Mouse (Mus musculus): ENCODE results near the gene Padi3. TPM values are rescaled to one million over a fixed set of nuclear protein-coding genes. Genes with fewer than 3 reads are reported as not detected.

Gene Padi3
- total and polyA plus RNA-seq, 3 experiments, result 73.1 to 106 TPM; not detected in 1

- Histone ChIP-seq H3K79me2 (ENCODE audit: control insufficient read depth, insufficient read depth, low read length, poor library complexity) (no peaks in the 10 kb centered on the region), H3K27ac (ENCODE audit: control insufficient read depth, low read depth, low read length) (no peak overlapping the region), H3K4me3 (ENCODE audit: control insufficient read depth in 1 of 2, insufficient read depth in 1 of 2, low read depth in 2 of 2, low read length in 2 of 2) (no peak overlapping the region), H3K9ac (ENCODE audit: control insufficient read depth, low read depth, low read length, poor library complexity, severe bottlenecking) (no peak overlapping the region), H3K4me1 (ENCODE audit: control insufficient read depth in 1 of 2, insufficient read depth in 2 of 2, low read length in 2 of 2) (no peaks in the 10 kb centered on the region), H3K36me3 (ENCODE audit: control insufficient read depth in 1 of 2, insufficient read depth in 2 of 2, low read length in 2 of 2) (peaks cover 0 to 14% of the 10 kb centered on the region in 2 experiments; a peak in 2 of 4 replicates), H3K27me3 (ENCODE audit: control insufficient read depth in 1 of 2, insufficient read depth in 2 of 2, low read length in 2 of 2) (no peaks in the 10 kb centered on the region), H3K9me3 (replicated peaks; ENCODE audit: insufficient read depth, low read length) (no peaks in the 10 kb centered on the region)
- DNase-seq (ENCODE audit: low read depth, low spot score), result no peak
- TF ChIP-seq NRF1 (IDR thresholded peaks at IDR 0.05; ENCODE audit: insufficient read depth, low read depth, low read length, poor library complexity, severe bottlenecking) (no peak), ZNF384 (IDR thresholded peaks at IDR 0.05; ENCODE audit: low read depth, low read length) (no peak), BHLHE40 (IDR thresholded peaks at IDR 0.05; ENCODE audit: borderline replicate concordance, low read depth, low read length) (no peak), ZC3H11A (IDR thresholded peaks at IDR 0.05; ENCODE audit: low read depth, low read length) (no peak), USF1 (IDR thresholded peaks at IDR 0.05; ENCODE audit: low read depth, low read length) (no peak), ZMIZ1 (IDR thresholded peaks at IDR 0.05; ENCODE audit: low read depth, low read length) (no peak), MAX (IDR thresholded peaks at IDR 0.05; ENCODE audit: low read length) (no peak), ELF1 (IDR thresholded peaks at IDR 0.05; ENCODE audit: low read depth, low read length) (no peak), RCOR1 (IDR thresholded peaks at IDR 0.05; ENCODE audit: low read depth, low read length) (no peak), SIN3A (IDR thresholded peaks at IDR 0.05; ENCODE audit: low read length) (no peak), TBP (IDR thresholded peaks at IDR 0.05; ENCODE audit: low read depth, low read length) (no peak), ZKSCAN1 (IDR thresholded peaks at IDR 0.05; ENCODE audit: low read depth, low read length) (no peak), MEF2A (IDR thresholded peaks at IDR 0.05; ENCODE audit: extremely low read depth, insufficient replicate concordance, low read depth, low read length, poor library complexity, severe bottlenecking) (no peak)
Measured at GRCm38 (mm10) chr4:140789983-140790382, 20.5 kb downstream of the Padi3 start.

- Histone ChIP-seq H3K9me3 (replicated peaks; ENCODE audit: insufficient read depth, low read length) (no peaks in the 10 kb centered on the region), H3K4me1 (ENCODE audit: control insufficient read depth in 1 of 2, insufficient read depth in 2 of 2, low read length in 2 of 2) (no peaks in the 10 kb centered on the region), H3K9ac (ENCODE audit: control insufficient read depth, low read depth, low read length, poor library complexity, severe bottlenecking) (no peak overlapping the region), H3K4me3 (ENCODE audit: control insufficient read depth in 1 of 2, insufficient read depth in 1 of 2, low read depth in 2 of 2, low read length in 2 of 2) (no peak overlapping the region), H3K79me2 (ENCODE audit: control insufficient read depth, insufficient read depth, low read length, poor library complexity) (no peaks in the 10 kb centered on the region), H3K36me3 (ENCODE audit: control insufficient read depth in 1 of 2, insufficient read depth in 2 of 2, low read length in 2 of 2) (peaks cover 0 to 14% of the 10 kb centered on the region in 2 experiments; a peak in 2 of 4 replicates), H3K27me3 (ENCODE audit: control insufficient read depth in 1 of 2, insufficient read depth in 2 of 2, low read length in 2 of 2) (no peaks in the 10 kb centered on the region), H3K27ac (ENCODE audit: control insufficient read depth, low read depth, low read length) (no peak overlapping the region)
- TF ChIP-seq ZC3H11A (IDR thresholded peaks at IDR 0.05; ENCODE audit: low read depth, low read length) (peak; percentile 69), GATA1 (IDR thresholded peaks at IDR 0.05; ENCODE audit: low read depth, low read length) (no peak), POLR2AphosphoS5 (IDR thresholded peaks at IDR 0.05; ENCODE audit: borderline replicate concordance, low read depth, low read length) (no peak), MAX (IDR thresholded peaks at IDR 0.05; ENCODE audit: low read length) (no peak), CTCF (IDR thresholded peaks at IDR 0.05 in 2 of 3, conservative IDR thresholded peaks at IDR 0.05 in 1 of 3; ENCODE audit: control insufficient read depth in 1 of 3, insufficient read depth in 1 of 3, low read depth in 2 of 3, low read length in 3 of 3, poor library complexity in 1 of 3, severe bottlenecking in 1 of 3) (peak; percentile 73 to 84 (median 82)), RAD21 (IDR thresholded peaks at IDR 0.05; ENCODE audit: low read depth, low read length) (peak; percentile 76), GABPA (IDR thresholded peaks at IDR 0.05; ENCODE audit: low read depth, low read length) (no peak), SMC3 (IDR thresholded peaks at IDR 0.05; ENCODE audit: low read depth, low read length) (peak; percentile 76), MAFK (IDR thresholded peaks at IDR 0.05; ENCODE audit: borderline replicate concordance, low read depth, low read length) (no peak), MYB (IDR thresholded peaks at IDR 0.05; ENCODE audit: low read depth, low read length) (no peak), NRF1 (IDR thresholded peaks at IDR 0.05; ENCODE audit: insufficient read depth, low read depth, low read length, poor library complexity, severe bottlenecking) (no peak), HCFC1 (IDR thresholded peaks at IDR 0.05; ENCODE audit: low read depth, low read length) (no peak)
- peak; percentile 64 for DNase-seq (ENCODE audit: low read depth, low spot score)
Measured at GRCm38 (mm10) chr4:140788983-140789382, 21.5 kb downstream of the Padi3 start.

Measured in MEL (cell line).